Mouse (Mus musculus) thymus, adult 2 months (tissue): ENCODE results near the gene Lingo2. TPM values are rescaled to one million over a fixed set of nuclear protein-coding genes. Genes with fewer than 3 reads are reported as not detected.

ENCODE experiments used
- DNase-seq: peaks from one replicate; pipeline ENCODE4 v3.0.0; 2021
- H3K27ac ChIP-seq: fragments of 200-500 bp; 2 replicates; pipeline ENCODE4 v1.5.1; 2012; ENCODE audit warnings: low read length, control low read depth; ENCODE audit not compliant: control insufficient read depth, insufficient read depth
- H3K27me3 ChIP-seq: fragments of 200-500 bp; 2 replicates; pipeline ENCODE4 v1.6.1; 2012; ENCODE audit warnings: mild to moderate bottlenecking, low read length, moderate library complexity, mixed read lengths; ENCODE audit not compliant: control insufficient read depth, insufficient read depth
- H3K36me3 ChIP-seq: fragments of 200-500 bp; 2 replicates; pipeline ENCODE4 v1.6.1; 2012; ENCODE audit warnings: mild to moderate bottlenecking, low read length, moderate library complexity; ENCODE audit not compliant: control insufficient read depth, insufficient read depth
- H3K4me1 ChIP-seq: fragments of 200-500 bp; replicated peaks from 2 replicates; pipeline ENCODE4 v1.6.1; 2012; ENCODE audit warnings: low read length; ENCODE audit not compliant: control insufficient read depth, insufficient read depth
- H3K4me3 ChIP-seq: fragments of 200-500 bp; 2 replicates; pipeline ENCODE4 v1.5.1; 2012; ENCODE audit warnings: mild to moderate bottlenecking, low read length, control low read depth, moderate library complexity; ENCODE audit not compliant: control insufficient read depth, insufficient read depth
- CTCF ChIP-seq: fragments of 200-500 bp; IDR thresholded peaks from 2 replicates; pipeline ENCODE4 v1.5.1; 2012; ENCODE audit warnings: mild to moderate bottlenecking, control low read depth, low read length, moderate library complexity, borderline replicate concordance; ENCODE audit not compliant: control insufficient read depth, poor library complexity, insufficient read depth; ENCODE audit errors: extremely low read depth
- POLR2A ChIP-seq: fragments of 200-500 bp; IDR thresholded peaks from 2 replicates; pipeline ENCODE4 v1.6.1; 2012; ENCODE audit warnings: mild to moderate bottlenecking, low read length, control low read depth, moderate library complexity; ENCODE audit not compliant: control insufficient read depth, poor library complexity, insufficient read depth; ENCODE audit errors: extremely low read depth
- WGBS: fragments of 180-500 bp; shearing (Covaris S2); methylation state at CpG from one replicate; pipeline ENCODE4 v1.1.7; 2018; 5-methylcytosine and 5-hydroxymethylcytosine counted together
- polyA plus RNA-seq: library from polyadenylated mRNA; depleted of rRNA; stranded (reverse); fragments of >200 nt; gene quantifications from 2 replicates; pipeline ENCODE4 v1.2.3, GENCODE M21; 2012

Gene Lingo2
- polyA plus RNA-seq, 1 experiment: 0.11 TPM

DNA sequence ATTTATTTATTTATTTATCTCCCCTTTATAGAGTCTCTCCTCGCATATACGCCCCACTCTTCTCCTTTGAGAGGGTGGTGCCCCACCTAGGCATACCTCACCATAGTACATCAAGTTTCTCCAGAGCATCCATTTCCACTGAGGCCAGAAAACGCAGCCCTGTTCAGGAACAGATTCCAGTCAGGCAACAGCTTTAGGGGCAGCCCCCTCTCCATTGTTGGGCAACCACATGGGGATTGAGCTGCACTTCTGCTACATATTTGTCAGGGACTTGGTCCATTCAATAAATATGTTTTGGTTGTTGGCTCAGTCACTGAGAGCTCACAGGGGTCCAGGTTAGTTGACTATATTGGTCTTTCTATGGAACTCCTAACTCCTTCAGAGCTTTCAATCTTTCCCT is 544.2 kb downstream of the Lingo2 start:
- 95% methylated on average over 3 of the region's 3 CpGs for WGBS
- H3K27ac ChIP-seq: no peak overlapping the region
- TF ChIP-seq CTCF (no peak), POLR2A (no peak)
- H3K4me1 ChIP-seq: no peaks in the 10 kb centered on the region
- no peak for DNase-seq
- H3K27me3 ChIP-seq: no peaks in the 10 kb centered on the region
- no peaks in the 10 kb centered on the region for H3K36me3 ChIP-seq
- no peak overlapping the region for H3K4me3 ChIP-seq

DNA sequence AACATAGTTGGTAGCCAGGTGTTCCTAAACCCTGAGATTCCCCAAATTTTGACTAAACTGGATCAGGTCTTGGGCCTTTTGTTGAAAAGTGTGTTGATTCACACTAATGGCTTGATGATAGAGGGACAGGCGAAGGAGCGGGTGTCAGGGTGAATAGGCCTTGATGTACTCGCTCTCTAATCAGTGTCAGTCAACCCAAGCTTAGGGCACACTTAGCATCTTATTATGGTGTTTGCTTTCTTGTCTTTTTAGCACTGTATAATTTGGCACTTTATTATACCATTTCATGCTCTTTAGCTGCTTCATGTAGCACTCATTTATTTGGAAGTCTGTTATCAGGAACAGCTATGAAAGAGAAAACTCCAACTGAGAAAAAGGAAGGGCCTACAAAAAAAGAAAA is 582.6 kb downstream of the Lingo2 start:
- H3K4me1 ChIP-seq: no peaks in the 10 kb centered on the region
- H3K36me3 ChIP-seq: no peaks in the 10 kb centered on the region
- 96% methylated on average over 3 of the region's 3 CpGs for WGBS
- no peak overlapping the region for H3K4me3 ChIP-seq
- TF ChIP-seq POLR2A: no peak
- TF ChIP-seq CTCF: no peak
- H3K27me3 ChIP-seq: no peaks in the 10 kb centered on the region
- no peak for DNase-seq
- no peak overlapping the region for H3K27ac ChIP-seq

DNA sequence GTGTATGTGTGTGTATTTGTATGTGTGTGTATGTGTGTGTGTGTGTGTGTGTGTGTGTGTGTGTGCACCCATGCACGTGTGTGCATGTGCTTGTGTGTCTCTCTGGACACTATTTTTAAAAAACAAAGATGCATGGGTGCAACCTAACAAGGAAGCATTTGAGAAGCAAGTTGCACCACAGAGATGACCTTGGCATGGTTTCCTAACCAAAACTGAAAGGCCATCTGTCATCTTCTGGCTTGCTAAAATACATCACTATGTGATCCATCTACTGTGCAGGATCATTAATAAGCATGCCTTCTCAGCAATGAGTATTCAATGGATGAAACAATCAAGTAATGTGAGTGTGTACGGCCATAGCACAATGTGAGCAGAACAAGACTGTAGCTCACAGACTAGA is 597.1 kb downstream of the Lingo2 start:
- no peak for TF ChIP-seq POLR2A
- TF ChIP-seq CTCF: no peak
- Histone ChIP-seq H3K27me3 (no peaks in the 10 kb centered on the region), H3K36me3 (no peaks in the 10 kb centered on the region), H3K27ac (no peak overlapping the region), H3K4me1 (no peaks in the 10 kb centered on the region), H3K4me3 (no peak overlapping the region)
- DNase-seq: no peak
- WGBS: 94% methylated on average over 2 of the region's 2 CpGs

- TF ChIP-seq CTCF (no peak), POLR2A (no peak)
- Histone ChIP-seq H3K4me3 (no peak overlapping the region), H3K27me3 (no peaks in the 10 kb centered on the region), H3K36me3 (no peaks in the 10 kb centered on the region), H3K4me1 (no peaks in the 10 kb centered on the region), H3K27ac (no peak overlapping the region)
- DNase-seq: no peak
- WGBS: 88% methylated on average over 1 of the region's 1 CpGs
Measured at GRCm38 (mm10) chr4:36331741-36332140, 619.8 kb downstream of the Lingo2 start.

DNA sequence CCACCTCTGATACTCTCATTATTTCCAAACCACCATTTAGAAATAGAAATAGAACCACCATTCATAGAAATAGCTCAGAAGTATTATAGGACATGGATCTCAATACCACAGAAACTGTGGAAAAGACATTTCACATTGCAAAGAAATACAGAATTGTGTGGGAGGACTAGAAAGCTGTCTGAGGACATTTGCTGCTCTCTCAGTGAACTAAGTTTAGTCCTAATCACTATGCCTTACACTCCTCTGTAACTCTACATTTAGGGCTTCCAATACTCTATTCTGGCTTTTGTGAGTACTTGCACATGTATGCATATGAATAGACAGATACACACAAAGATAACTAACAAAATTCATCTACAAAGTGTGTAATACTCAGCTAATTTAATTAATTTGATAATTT is 625.9 kb downstream of the Lingo2 start:
- H3K27ac ChIP-seq: no peak overlapping the region
- TF ChIP-seq POLR2A: no peak
- TF ChIP-seq CTCF: no peak
- no peaks in the 10 kb centered on the region for H3K36me3 ChIP-seq
- no peak overlapping the region for H3K4me3 ChIP-seq
- no peaks in the 10 kb centered on the region for H3K27me3 ChIP-seq
- H3K4me1 ChIP-seq: no peaks in the 10 kb centered on the region
- DNase-seq: no peak

DNA sequence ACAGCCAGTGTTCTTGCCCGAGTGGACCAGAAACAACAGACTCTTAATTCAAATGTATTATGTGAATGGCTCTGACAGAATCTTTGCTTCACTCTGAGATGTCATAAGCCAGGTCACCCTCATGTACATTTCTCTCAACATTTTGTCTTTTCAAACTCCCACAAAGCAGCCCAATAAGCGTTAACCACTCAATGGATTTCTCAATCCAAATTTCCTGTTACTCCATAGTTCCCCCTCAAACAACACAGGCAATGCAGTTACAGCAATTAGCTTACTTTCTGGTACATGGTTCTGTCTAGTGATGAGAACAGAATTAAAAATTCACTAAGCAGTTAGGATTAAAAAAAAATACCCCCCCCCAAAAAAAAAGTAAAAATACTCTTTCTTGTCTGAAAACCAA is 638.5 kb downstream of the Lingo2 start:
- TF ChIP-seq POLR2A (no peak), CTCF (no peak)
- WGBS: 89% methylated on average over 2 of the region's 2 CpGs

DNA sequence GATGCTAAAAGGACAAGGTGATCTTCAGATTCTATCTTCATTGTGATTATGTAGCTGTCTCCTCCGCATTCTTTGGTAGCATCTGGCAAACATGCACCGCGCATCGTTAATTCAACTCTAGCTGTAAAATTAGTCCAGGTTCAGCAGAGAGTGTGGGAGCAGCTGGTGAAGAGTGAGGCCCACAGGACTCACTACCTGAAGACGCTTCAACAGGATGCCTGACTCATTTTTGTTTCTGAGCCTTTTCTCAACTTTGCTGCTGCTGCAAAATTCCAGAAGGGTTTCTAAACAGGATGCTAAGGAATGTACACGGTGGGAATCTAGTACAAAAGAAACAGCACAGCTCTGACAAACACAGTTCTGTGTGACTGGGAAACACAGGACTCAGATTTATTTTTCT is 640.1 kb downstream of the Lingo2 start:
- WGBS: 89% methylated on average over 6 of the region's 6 CpGs
- DNase-seq: no peak
- no peak overlapping the region for H3K4me3 ChIP-seq
- H3K27me3 ChIP-seq: no peaks in the 10 kb centered on the region
- TF ChIP-seq CTCF (no peak), POLR2A (no peak)
- no peaks in the 10 kb centered on the region for H3K36me3 ChIP-seq
- no peaks in the 10 kb centered on the region for H3K4me1 ChIP-seq
- H3K27ac ChIP-seq: no peak overlapping the region

More for the DNA sequence above, 638.5 kb downstream of the Lingo2 start:
- Histone ChIP-seq H3K36me3 (no peaks in the 10 kb centered on the region), H3K27me3 (no peaks in the 10 kb centered on the region), H3K27ac (no peak overlapping the region), H3K4me3 (no peak overlapping the region), H3K4me1 (no peaks in the 10 kb centered on the region)
- no peak for DNase-seq
